Mouse (Mus musculus) limb, embryonic 14.5 days (tissue): ENCODE results near the gene Grm4. TPM values are rescaled to one million over a fixed set of nuclear protein-coding genes. Genes with fewer than 3 reads are reported as not detected.
A peak's percentile ranks its signal among the peaks of the same experiment; 100 is the strongest.

Experiments used
- ATAC-seq: fragments of 200-750 bp; cut with Nextera tagmentation; 2 replicates; pipeline ENCODE4 v1.8.0; 2017; ENCODE audit warnings: low read depth, moderate number of reproducible peaks, moderate TSS enrichment; ENCODE audit not compliant: low FRiP score
- DNase-seq: peaks from one replicate; pipeline ENCODE4 v3.0.0-alpha.2; 2015; ENCODE audit warnings: low spot score
- H3K27ac ChIP-seq: fragments of 300-500 bp; sonication (generic); replicated peaks from 2 replicates; pipeline ENCODE4 v1.5.1; 2014; ENCODE audit warnings: low read depth, mild to moderate bottlenecking, low read length, moderate library complexity, mixed read lengths
- H3K27me3 ChIP-seq: fragments of 300-500 bp; sonication (generic); 2 replicates; pipeline ENCODE4 v1.6.1; 2014; ENCODE audit warnings: low read length, mixed read lengths; ENCODE audit not compliant: control insufficient read depth, insufficient read depth
- H3K36me3 ChIP-seq: fragments of 300-500 bp; sonication (generic); 2 replicates; pipeline ENCODE4 v1.6.1; 2014; ENCODE audit warnings: mild to moderate bottlenecking, low read length, moderate library complexity, mixed read lengths; ENCODE audit not compliant: control insufficient read depth, insufficient read depth
- H3K4me1 ChIP-seq: fragments of 300-500 bp; sonication (generic); 2 replicates; pipeline ENCODE4 v1.6.1; 2014; ENCODE audit warnings: antibody characterized with exemption, low read length, mixed read lengths; ENCODE audit not compliant: control insufficient read depth, insufficient read depth
- H3K4me2 ChIP-seq: fragments of 300-500 bp; sonication (generic); replicated peaks from 2 replicates; pipeline ENCODE4 v1.6.1; 2014; ENCODE audit warnings: low read depth, mild to moderate bottlenecking, low read length, moderate library complexity; ENCODE audit not compliant: severe bottlenecking
- H3K4me3 ChIP-seq: fragments of 300-500 bp; sonication (generic); replicated peaks from 2 replicates; pipeline ENCODE4 v1.5.1; 2014; ENCODE audit warnings: low read length
- H3K9ac ChIP-seq: fragments of 300-500 bp; sonication (generic); 2 replicates; pipeline ENCODE4 v1.6.1; 2014; ENCODE audit warnings: mild to moderate bottlenecking, low read depth, low read length, moderate library complexity; ENCODE audit not compliant: severe bottlenecking
- H3K9me3 ChIP-seq: fragments of 300-500 bp; sonication (generic); 2 replicates; pipeline ENCODE4 v1.6.1; 2016; ENCODE audit warnings: low read length; ENCODE audit not compliant: control insufficient read depth
- POLR2A ChIP-seq: fragments of 200-500 bp; IDR thresholded peaks from 2 replicates; pipeline ENCODE4 v1.8.0; 2012; ENCODE audit warnings: inconsistent platforms, mild to moderate bottlenecking, moderate library complexity, borderline replicate concordance; ENCODE audit not compliant: insufficient read depth, insufficient read length; ENCODE audit errors: extremely low read depth
- WGBS: fragments of 180-500 bp; shearing (Covaris S2); extraction: QIAGEN DNeasy Blood & Tissue Kit; methylation state at CpG from one replicate; pipeline ENCODE4 v1.1.7; 2014; 5-methylcytosine and 5-hydroxymethylcytosine counted together
- polyA plus RNA-seq, 2 experiments: library from polyadenylated mRNA; depleted of rRNA in 1 of 2; stranded (reverse) in 1 of 2; unstranded in 1 of 2; fragments of >200 nt; fragmentation: Nextera tagmentation in 1 of 2; extraction: Ambion mirVana in 1 of 2; gene quantifications; 2 replicates each; pipeline versions ENCODE4 v1.2.1 to v1.2.3; 2012 to 2014

Grm4 gene
- polyA plus RNA-seq, 2 experiments: 1.0 to 1.6 TPM

- Histone ChIP-seq H3K4me2 (peak overlapping the region; percentile 82), H3K9ac (peak overlapping the region; percentile 87), H3K27ac (peak overlapping the region; percentile 97), H3K4me1 (peaks cover 22% of the 10 kb centered on the region), H3K4me3 (peak overlapping the region; percentile 81), H3K27me3 (no peaks in the 10 kb centered on the region), H3K36me3 (peaks cover 13% of the 10 kb centered on the region), H3K9me3 (no peaks in the 10 kb centered on the region)
- 4% methylated on average over 14 of the region's 14 CpGs for WGBS
- DNase-seq (no peak), ATAC-seq (no peak)
- no peak for TF ChIP-seq POLR2A
Observed at GRCm38 (mm10) chr17:27557927-27558661, 36.9 kb upstream of the Grm4 start.

- TF ChIP-seq POLR2A: no peak
- DNase-seq: peak; percentile 62
- H3K36me3 ChIP-seq: peaks cover 13% of the 10 kb centered on the region
- no peaks in the 10 kb centered on the region for H3K9me3 ChIP-seq
- peak overlapping the region; percentile 87 for H3K9ac ChIP-seq
- no peak for ATAC-seq
- H3K27me3 ChIP-seq: no peaks in the 10 kb centered on the region
- WGBS: 0% methylated on average over 31 of the region's 75 CpGs
- peaks cover 22% of the 10 kb centered on the region for H3K4me1 ChIP-seq
- H3K27ac ChIP-seq: peak overlapping the region; percentile 97
- H3K4me3 ChIP-seq: peak overlapping the region; percentile 81
- peak overlapping the region; percentile 82 for H3K4me2 ChIP-seq
Observed at GRCm38 (mm10) chr17:27557181-27557926, 36.2 kb upstream of the Grm4 start.

DNA sequence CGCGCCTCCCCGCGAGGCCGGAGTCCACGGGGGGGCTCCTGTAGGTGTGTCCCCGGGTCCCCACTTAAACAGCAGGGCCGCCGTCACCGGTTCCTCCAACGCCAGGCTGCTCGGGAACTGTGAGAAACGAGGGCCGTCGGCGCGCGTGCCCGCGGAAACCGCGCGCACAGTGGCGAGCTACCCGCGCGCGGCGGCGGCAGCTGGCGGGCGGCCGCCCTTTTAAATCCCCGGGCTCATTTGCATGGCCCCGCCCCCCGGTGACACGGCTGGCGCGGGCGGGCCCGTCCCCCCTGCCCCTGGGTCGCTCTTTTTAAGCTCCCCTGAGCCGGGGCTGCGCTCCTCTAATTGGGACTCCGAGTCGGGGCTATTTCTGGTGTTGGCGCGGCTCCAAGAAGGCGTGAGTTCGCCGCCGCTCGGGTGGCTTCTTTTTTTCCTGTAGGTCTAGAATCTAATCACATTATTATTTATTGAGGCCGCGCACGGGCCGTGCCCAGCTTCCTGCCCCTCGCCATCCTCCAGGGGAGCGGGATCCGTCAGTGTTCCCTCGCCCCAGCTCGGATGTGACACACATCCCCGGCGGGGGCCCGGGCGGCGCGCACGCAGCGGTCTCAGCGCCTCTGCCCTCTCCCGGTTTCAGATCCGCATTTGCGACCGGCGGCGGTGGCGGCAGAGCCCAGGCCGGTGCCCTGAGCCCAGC, 35.3 kb upstream of the Grm4 start, which contains the start of gene Hmga1:
Gene Hmga1, plus strand, starts transcription at position 183 of the 697 bp plus-strand sequence.
- no peaks in the 10 kb centered on the region for H3K27me3 ChIP-seq
- H3K36me3 ChIP-seq: peaks cover 7% of the 10 kb centered on the region
- H3K9me3 ChIP-seq: no peaks in the 10 kb centered on the region
- peaks cover 22% of the 10 kb centered on the region for H3K4me1 ChIP-seq
- peak within 1 kb of the TSS; percentile 87 for H3K9ac ChIP-seq
- DNase-seq (peak; percentile 85), ATAC-seq (peak; percentile 69)
- WGBS: under 1% methylated on average over 63 of the region's 79 CpGs
- TF ChIP-seq POLR2A: peak; percentile 97
- peak within 1 kb of the TSS; percentile 82 for H3K4me2 ChIP-seq
- H3K4me3 ChIP-seq: peak within 1 kb of the TSS; percentile 81
- peak within 1 kb of the TSS; percentile 97 for H3K27ac ChIP-seq

- TF ChIP-seq POLR2A: peak; percentile 20; the same call in 1 of the 2 replicates
- WGBS: 2% methylated on average over 47 of the region's 55 CpGs
- H3K9ac ChIP-seq: peak overlapping the region; percentile 87
- H3K4me3 ChIP-seq: peak overlapping the region; percentile 81
- H3K4me1 ChIP-seq: peaks cover 22% of the 10 kb centered on the region
- H3K27ac ChIP-seq: peak overlapping the region; percentile 97
- no peaks in the 10 kb centered on the region for H3K9me3 ChIP-seq
- H3K27me3 ChIP-seq: no peaks in the 10 kb centered on the region
- peaks cover 4% of the 10 kb centered on the region; the same call in 1 of the 2 replicates for H3K36me3 ChIP-seq
- peak overlapping the region; percentile 82 for H3K4me2 ChIP-seq
- ATAC-seq (peak; percentile 64), DNase-seq (peak; percentile 88)
Observed at GRCm38 (mm10) chr17:27555512-27556172, 34.4 kb upstream of the Grm4 start.
